Mouse (Mus musculus): ENCODE data around the gene Ccnl2.

DNA sequence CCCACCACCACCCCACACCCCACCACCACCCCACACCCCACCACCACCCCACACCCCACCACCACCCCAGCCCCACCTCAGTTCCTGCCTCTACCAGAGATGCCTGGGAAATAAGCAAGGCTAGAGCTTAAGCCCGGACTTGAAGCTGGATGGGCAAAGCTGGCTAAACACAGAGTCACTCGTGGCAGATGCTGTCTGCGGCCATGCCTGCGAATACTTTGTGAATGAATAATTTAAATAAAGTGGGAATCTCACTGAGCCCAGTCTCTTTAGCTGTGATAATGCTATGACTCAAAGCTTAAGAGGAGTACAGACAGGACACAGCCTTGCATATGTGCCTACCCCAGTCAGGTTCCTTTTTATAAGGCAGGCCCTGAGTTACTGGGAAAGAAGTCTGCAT is 32.8 kb upstream of the Ccnl2 start:
- TF ChIP-seq CTCF (IDR thresholded peaks at IDR 0.05; ENCODE audit: insufficient read depth, low read length), result no peak
- no peak for TF ChIP-seq POLR2A (IDR thresholded peaks at IDR 0.05; ENCODE audit: borderline replicate concordance, extremely low read depth, low read depth, low read length)

Measured in lung, adult 2 months (tissue).